16 mouse cellular contexts compared by ENCODE assay signal in the genomic region with DNA sequence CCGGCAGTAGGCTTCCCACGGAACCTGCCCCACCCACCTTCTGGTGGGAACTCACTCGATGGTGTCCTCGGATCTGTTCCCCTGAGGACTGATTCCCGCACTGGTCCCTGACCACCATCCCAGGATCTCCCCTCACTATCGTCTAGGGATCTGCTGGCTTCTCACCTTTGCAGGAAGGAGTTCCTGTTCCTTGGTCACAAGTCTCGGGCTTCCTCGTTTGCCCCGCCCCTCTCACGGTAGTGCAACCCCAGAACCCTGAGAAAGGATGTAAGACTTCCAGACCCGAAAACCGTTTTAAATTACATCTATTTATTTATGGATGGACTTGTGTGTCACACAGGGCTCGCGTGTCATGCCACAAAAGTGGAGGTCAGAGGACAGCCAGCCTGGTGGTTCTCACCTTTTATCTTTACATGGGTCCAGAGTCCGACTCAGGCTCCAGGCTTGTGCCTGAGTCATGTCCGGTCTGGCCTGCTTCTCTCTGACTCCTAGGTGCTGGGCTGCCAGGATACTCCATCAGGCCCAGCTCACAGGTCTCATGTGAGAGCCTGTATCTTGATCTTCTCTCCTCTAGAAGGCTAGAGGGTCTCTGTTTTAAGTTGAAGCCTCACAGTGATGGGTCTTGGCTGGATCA.
"Had no signal": no experiment of that assay in that cellular context is flagged by ENCODE, and none has a peak within 500 bp of the region (broad histone marks: within the 10 kb centered on the region; RNA-seq: fewer than 3 reads in every experiment).

No protein-coding gene starts in this region.

- H3K4me2 ChIP-seq: liver, embryonic 13.5 days; neural tube, embryonic 12.5 days; neural tube, embryonic 15.5 days; stomach, embryonic 15.5 days had no signal

- H3K9ac ChIP-seq: liver, embryonic 13.5 days; neural tube, embryonic 12.5 days; neural tube, embryonic 15.5 days; stomach, embryonic 15.5 days had no signal

- H3K27me3 ChIP-seq: liver, embryonic 13.5 days; neural tube, embryonic 12.5 days; neural tube, embryonic 15.5 days; stomach, embryonic 15.5 days had no signal

- H3K36me3 ChIP-seq: liver, embryonic 13.5 days; neural tube, embryonic 12.5 days; neural tube, embryonic 15.5 days; stomach, embryonic 15.5 days had no signal

- H3K4me3 ChIP-seq: liver, embryonic 13.5 days; neural tube, embryonic 12.5 days; neural tube, embryonic 15.5 days; stomach, embryonic 15.5 days had no signal

- H3K9me3 ChIP-seq: liver, embryonic 13.5 days; neural tube, embryonic 12.5 days; neural tube, embryonic 15.5 days; stomach, embryonic 15.5 days had no signal

- H3K27ac ChIP-seq: liver, embryonic 13.5 days; neural tube, embryonic 12.5 days; neural tube, embryonic 15.5 days; stomach, embryonic 15.5 days had no signal

- DNase-seq: kidney, adult 18-20 months; kidney, adult 9 months; kidney, postnatal 14 days; kidney, postnatal 4 days; liver, embryonic 13.5 days; lung, adult 2 months; midbrain, embryonic 14.5 days; right cerebral cortex, adult 18-20 months; right cerebral cortex, postnatal 14 days; right cerebral cortex, postnatal 4 days; spleen, adult 18-20 months; thymus, adult 18-20 months; thymus, postnatal 36 days had no signal

- H3K4me1 ChIP-seq: liver, embryonic 13.5 days; neural tube, embryonic 12.5 days; neural tube, embryonic 15.5 days; stomach, embryonic 15.5 days had no signal
